Mouse (Mus musculus) ES-CJ7 (cell line): ENCODE data around the gene Ankrd44.

ENCODE experiments used
- DNase-seq: peaks from one replicate; pipeline ENCODE4 v3.0.0; 2011; ENCODE audit warnings: low read depth, low spot score

Gene Ankrd44

DNA sequence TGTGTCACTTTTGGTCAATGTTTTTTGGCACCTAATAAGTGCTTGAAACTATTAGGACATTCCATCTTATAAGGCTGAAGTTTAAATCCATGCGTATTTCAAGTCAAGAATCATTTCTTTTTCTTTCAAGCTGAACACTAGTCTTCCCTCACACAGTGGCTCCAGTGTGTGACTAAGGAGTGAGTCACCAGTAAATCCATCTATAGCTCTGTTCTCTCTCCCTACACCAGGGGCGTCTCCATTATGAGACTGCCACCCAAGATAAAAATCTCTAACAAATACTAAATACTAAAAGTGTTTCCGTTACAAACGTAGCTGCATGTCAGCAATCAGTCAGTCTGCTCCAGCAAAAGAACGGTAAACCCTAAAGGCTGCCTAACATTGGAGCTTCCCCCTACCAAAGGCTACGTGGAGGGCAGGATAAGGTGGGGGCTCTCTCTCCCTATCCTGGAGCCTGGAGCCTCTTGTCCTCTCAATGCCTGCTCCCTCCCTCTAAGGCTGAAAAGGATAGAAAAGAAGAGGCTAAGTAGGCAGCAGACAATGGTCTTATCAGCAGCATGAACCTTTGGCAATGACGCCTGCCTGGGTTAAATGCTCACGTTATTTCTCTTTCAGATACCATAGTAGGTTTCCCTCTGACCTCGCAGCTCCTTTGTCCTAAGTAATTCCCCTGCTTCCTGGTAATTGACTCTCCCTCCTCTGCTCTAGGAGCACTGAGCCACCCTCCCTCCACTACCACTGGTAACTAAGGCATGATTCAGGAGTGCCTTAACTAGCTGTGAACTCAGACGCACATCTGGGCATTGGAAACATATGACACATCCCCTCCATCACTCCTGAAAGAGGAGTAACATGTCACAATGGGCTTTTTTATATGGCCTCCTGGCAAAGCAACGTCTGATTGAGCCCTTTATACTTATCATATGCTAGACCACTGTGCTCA lies 212.7 kb downstream of the Ankrd44 start:
- DNase-seq = no peak

DNA sequence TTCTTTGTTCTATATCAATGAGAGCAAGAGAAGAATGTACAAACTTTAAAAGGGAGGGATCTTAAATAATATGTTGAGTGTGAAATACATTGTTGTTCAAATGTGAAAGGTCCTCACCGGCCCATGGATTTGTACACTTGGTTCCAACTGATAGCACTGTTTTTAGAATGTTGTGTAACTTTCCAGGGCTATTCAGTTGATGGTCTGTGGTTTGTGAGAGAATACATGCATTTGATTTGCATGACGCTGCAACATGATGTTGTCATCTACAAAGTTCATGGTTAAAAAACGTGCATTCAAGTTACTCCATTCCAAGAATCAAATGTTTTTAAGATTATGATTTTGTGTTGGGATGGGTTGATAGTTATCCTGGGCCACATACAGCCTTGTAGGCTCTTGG lies 214.6 kb downstream of the Ankrd44 start:
- DNase-seq = no peak

DNA sequence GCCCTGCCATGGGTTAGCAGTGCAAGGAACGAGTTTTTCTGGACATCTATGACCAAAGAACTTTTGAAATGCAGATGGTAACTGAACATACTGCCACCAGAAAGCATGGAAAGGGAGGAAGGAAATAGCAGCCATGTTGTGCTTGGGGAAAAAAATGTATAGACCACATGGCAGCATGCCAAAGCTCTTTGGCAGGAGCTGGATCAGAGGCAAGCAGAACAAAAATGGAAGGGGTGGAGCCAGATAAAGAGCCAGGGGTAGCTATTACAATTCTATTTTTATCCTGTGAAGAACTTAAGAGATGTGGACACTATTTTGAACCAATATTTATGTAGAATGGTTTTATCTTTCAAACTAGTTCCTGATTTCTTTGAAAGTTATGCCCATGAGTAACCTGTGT lies 215.6 kb downstream of the Ankrd44 start:
- DNase-seq = no peak

DNA sequence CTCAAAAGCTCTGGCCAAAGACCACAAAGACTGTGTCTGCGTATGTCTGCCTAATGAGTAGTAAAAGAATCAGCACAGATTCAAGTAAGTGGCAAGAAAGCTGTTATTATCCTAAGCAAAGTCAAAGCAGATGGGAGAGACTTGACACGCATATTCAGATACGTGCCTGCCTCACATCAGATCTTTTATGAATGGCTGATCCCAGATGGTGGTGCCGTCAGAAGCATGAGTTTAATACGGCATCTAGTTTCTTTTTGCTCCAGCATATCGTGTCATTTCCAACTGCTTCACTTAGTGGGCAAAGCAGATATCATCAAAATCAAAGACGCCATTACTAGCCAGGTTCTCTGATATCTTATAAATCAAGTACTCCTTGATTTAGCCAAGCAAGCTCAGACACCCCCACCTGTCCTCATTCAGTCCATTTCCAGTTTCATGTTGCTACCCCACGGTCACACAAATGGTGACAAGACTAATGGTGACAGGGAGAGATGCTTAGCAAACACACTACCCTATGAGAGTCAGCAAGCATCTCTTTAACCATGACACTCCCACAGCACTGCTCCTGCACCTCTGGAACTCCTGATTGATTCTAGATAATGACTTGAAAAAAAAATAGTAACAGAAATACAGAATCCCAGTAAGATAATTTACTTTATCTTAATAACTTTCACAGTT lies 218.2 kb downstream of the Ankrd44 start:
- DNase-seq = no peak

DNA sequence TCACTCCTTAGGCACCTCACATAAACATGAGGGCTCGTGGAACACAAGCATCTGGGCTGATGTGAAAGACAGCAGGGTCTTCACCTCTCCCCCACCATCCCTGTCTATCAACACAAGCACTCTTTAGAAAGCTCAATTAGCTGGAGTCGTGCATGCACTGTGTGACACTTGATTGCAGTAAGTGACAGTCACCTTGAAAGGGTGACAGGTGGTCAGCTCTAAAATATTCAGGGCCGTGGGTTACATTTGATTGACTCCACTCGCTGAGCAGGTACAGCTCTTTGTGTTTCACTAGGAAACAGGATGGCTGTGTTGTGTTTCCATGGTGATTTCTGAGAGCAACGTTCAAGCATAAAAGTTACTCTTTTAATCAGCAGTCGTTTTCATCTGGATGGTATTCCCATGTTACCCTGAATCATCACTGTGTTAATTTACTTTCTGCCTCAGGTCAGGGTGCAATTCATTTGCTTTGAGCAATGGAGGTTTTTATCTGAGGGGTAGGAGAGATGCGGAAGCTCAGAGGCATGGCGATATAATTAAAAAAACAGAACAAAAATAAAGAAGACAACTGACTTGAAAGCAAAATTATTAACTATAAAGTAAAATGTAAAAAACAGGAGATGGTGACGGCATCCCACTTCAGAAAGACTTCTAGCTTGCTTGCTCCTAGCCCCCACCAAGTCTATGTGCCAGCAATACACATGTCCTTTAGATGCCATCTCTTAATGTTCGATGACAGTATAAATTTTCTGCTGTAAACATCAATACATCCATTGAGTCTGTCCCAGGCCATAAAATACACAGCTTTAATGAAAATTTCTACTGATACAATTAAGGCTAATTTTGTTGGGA lies 218.9 kb downstream of the Ankrd44 start:
- DNase-seq = no peak

DNA sequence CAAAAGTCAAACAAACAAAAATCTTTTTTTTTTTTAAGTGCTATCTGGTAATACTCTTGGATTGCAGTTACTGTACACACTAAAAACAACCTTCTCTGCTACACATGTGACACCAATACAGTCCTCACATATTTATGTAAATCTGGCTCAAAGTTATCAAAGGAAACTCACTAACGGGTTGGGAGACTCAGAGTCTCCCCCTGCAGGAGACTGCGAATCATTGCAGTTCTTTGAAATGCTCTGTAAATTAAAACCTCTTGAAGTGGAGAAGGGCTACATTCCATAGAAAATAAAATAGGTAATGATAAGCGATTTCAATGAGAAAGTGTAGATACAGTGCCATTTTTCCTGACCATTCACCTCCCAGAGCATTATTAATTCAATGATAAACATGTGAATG lies 219.6 kb downstream of the Ankrd44 start:
- peak; percentile 15 for DNase-seq

DNA sequence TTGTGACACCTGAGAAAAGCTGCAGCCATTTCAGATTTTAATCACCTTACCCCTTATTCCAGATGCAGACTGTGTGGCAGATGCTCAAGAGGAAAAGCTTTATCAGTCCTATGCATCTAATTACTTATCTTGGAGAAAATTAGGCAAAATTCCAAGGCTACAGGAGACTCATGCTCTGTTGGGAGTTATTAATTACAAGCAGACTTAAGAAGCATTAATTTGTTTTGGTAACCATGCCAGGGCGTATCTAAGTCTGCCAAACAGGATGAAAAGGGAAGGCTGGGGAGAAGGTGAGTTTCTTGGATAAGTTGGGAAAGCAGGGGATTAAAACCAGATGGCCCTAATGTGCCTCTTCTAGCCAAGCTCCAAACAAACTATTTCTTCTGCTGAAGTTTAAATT lies 222.7 kb downstream of the Ankrd44 start:
- DNase-seq = no peak

DNA sequence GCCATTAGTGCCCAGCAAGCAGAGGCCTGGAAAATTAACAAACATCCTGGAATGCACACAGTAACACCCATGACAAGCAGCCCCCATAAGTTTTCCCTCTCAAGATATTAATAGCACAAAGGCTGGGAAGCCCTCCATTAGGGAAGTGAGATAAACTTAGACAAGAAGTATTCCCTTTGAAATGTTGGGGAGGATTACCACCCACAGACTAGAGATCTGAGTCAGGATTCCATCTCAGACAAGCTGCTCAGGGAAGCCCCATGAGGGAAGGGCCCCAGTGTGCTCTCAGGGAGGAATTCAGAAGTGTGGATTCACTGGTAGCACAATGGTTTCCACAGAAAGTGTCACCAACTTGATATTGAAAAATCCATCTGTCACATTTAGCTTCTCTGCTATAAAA lies 223.3 kb downstream of the Ankrd44 start:
- DNase-seq = no peak

DNA sequence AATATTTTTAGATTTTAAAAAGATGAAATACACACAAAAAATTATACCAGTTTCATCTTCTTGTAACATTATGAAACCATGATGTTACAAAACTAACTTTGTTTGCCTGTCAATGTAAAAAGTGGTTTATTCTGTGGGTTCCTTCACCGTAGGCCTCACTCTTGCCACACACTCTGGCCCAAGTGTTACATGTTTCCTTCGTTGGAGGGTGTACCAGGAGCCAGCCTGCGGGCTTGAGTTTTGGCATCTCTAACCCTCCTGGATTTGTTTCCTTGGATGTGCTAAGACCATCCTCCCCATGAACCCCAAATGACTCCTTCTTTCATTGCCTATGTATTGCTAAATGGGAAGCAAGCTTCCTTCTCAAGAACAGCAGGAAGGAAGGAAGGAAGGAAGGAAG lies 230.8 kb downstream of the Ankrd44 start:
- DNase-seq = no peak

DNA sequence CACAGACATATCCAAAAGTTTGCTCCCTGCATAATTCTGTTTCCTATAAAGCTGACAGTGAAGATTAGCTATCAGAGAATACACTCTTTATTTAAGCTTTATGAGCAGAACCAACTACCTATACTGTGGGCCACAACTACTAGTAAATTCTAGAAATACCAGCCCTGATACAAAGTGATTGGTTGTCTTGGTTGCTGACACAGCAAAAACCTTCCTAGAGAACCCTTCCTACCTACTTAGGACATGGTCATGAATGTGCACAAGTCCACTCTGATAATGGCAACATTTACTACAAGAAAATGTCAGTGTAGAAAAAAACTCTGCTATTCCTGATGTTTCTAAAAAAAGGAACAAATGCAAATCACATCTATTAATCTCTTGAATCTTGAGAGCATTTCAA lies 234.4 kb downstream of the Ankrd44 start:
- no peak for DNase-seq

DNA sequence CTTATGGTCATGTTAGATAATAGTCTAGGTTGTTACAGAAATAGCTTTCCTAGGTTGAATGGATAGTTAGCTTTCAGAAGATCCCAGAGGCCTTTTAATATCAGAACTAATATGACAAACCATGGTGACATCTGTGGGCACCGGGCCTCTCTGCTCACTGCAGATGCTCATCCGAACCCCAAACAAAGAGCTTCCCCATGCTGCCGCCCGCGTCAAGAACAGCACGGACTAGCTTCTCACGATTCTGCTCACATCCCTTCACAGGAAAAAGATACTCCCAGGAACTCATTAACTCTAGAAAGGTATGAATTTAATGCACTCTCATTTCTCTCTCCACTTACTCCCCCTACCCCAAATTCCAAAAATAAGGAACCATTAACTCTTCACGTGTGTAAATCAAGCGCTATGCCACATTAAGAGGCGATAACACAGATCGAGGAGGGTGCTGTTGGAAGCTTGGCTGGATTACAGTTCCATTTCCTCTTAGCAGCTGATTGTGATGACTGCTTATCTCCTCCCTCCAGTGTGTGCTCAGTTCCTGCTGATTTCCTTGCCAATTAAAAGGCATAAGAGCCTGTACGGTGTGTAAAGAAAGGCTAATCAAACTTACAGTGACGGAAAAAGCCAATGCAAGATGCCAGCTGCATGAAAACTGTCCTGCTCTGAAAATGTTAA lies 235.8 kb downstream of the Ankrd44 start:
- DNase-seq = no peak

DNA sequence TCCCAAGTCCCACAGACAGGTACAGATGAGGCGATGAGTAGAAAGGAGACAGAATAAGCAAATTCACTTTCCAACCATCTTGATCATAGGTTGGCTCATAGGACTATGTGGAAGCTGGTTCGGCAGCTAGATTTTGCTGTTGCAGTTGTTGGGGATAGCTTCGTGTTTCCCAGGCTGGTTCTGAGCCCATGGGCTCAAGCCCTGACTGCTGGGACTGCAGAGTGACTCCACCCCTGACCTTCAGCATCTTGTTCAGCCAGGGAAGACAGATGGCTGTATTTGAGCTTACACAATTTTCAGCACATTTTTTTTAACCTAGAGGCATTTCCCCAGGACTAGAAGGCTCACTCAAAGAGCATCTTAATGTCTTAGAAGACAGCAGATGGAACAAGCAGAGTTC lies 237.7 kb downstream of the Ankrd44 start:
- DNase-seq = no peak

DNA sequence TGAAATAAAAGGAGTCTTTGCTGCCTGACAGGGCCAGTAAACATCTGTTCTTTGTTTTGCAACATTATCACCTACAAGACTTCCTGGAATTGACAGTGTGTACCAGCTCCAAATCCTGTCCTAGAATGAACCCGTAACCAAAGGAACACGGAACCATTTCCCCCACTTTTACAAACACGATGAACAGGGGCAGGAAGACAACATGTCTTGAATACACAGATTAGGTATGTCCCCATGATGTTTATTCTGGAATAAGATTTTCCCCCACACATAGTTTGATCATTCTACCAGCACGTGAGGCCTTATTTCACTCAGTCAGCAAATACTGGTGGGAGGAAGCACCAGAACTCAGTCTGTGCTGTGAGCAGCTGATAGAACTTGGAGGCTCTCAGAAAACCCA lies 241.9 kb downstream of the Ankrd44 start:
- DNase-seq = no peak

DNA sequence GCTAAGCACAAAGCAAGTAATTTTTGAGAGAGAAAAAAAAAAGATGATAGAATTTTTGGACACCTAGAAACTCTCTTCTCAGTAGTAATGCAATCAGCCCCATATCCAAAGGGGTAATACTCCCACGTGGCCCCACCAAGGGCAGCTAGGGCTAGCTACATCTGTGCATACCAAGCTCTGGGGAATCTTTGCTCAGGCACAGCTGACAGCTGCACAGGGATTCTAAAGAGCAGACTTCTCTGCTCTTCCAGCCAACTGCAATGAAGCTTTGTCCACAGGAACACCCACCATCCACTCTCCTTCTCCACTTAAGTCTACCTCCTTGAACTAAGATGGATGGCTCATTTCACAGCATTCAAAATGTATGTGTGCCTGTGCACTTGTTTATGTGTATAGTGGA lies 246.6 kb downstream of the Ankrd44 start:
- no peak for DNase-seq

DNA sequence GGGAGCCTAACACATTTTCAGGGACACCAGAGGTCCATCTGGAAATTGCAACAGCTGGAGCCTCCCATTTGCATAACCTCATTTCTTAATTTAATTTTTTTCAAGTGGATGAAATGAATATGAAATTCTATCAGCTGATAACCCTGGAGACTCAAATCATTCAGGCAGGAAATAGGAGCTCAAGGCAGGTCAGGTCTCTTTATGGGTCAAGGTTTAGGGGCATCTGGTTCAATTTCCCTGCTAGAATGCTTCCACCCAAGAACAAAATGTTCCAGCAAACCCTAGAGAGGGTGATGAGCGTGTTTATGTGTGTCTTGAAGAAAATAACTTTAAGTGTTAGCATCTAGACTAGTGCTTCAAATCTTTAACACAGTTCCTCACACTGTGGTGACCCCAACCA lies 248.2 kb downstream of the Ankrd44 start:
- no peak for DNase-seq

DNA sequence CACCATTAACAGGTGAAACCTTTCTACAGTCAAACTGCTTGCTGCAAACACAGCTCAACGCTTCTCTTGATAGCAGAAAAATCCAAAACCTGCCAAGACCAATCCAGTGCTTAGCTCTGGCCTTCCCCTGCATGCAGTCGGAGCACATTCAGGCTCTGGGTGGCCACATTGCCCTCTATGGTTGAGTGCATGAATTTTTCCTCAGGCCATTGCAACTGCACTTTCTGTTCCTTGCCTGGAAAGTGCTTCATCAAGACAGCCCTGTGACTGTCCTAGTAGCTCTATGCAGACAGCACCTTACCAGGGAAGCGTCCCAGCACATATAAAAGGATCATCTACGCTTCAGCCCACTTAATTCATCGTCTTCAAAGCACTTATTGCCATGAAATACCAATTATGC lies 250.7 kb downstream of the Ankrd44 start:
- DNase-seq = peak; percentile 12

DNA sequence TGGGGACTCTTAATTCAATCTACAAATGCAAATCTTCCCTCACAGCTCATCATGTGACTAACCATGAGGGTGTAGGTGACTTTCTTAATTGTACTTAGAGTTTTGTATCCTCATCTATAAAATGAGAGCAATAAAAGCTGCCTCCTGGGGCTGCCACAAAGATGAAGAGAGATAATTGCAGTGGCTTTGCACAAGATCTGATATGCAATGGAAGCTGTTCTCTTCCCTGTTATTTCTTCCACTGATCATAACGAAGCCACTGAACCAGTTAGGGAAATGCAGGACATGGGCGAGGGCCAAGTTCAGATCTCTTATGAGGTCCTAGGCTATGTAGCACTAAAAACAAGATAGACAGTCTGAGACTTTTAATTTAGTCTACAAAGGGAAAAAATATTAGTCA lies 258.2 kb downstream of the Ankrd44 start:
- no peak for DNase-seq

DNA sequence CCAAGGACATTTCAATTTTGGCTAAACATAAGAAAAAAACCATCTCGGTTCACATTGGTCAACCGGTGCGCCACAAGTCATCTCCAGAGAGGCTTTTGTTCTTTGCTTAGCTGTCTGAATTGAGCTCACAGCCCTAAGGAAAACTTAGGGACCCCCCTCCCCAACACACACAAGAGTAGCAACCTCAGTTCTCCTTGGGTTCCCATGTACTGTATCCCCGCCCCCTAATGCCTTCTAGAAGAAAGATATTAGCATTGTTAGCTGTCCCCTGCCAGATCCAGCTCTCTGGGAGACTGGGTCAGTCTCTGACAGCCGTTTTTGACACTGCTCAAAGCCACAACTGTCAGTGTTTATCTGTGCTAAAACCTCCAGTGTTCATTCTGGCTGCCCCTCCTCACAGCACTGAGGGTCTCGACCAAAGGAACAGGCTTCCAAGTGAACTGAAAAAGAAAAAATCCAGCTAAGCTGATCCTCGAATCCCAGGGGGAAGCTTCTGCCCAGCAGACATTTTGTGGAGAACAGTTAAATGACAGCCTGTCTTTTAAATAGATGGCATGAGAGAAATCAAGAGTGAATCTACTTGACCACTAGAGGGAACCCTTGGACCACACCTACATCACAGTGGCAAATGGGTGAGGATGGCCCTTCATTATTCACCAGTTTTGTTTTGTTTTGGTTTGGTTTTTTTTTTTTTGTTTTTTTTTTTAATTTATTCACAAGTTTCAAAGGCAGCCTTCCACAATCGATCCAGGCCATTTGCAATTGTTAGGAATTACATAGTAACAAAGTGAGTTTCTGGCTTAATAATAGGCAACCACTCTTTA lies 260.4 kb downstream of the Ankrd44 start:
- peak; percentile 80 for DNase-seq

DNA sequence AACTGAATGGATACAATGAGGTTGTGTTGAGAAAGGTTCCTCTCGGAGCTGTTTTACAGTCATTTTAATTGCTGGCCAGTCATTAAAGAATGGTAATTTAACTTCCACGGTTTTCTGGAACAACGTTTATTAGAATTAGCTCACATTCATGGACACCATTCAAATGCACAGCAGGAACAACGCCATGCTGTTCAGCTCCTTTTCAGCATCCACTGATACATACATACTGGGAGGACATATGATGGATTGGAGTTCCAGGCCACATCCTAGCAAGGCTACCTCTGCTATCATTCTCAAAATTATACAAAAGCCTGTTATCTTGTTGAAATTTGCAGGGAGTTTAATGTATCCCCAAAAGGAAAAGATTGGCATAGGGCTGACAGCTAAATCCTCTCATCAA lies 261.1 kb downstream of the Ankrd44 start:
- no peak for DNase-seq

DNA sequence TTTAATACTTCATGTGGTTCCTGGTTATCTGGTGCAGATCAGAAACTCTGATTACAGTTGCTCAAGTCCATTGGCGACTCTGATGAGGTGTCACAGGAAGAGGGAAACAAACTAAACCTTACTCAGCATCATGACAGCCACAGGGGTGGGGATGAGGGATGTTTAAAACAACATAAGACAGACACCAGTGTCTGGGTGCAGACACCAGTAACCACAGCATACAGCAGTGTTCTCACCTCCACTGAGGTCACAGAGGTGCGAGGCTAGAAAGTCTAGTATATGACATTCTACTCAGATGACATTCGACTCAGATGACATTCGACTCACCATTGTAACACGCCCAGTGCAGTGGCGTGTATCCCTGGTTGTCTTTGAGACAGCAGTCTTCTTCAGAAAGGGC lies 265.5 kb downstream of the Ankrd44 start:
- no peak for DNase-seq

DNA sequence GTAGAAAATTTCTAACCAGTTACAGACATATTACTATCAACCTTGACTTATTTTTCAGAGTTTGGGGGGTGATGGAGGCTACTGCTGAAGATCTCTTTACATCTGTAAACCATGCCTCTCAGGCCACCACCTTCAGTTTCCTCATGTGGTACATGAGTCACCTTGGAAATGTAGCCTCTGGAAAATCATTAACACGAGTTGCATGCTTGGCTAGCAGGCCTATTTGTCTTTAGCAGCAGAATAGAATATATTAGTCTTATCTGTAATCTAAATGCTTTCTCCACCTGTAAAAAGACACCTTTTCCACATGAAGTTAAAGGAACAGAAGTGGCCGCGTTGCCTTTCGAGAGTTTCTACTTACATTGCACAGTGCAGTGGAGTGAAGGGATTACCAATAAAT lies 267.6 kb downstream of the Ankrd44 start:
- DNase-seq = no peak
